28 mouse cellular contexts compared by ENCODE assay signal in genomic region chr6:51110596-51110995, GRCm38 (mm10).
"Had no signal": no experiment of that assay in that cellular context is flagged by ENCODE, and none has a peak within 500 bp of the region (broad histone marks: within the 10 kb centered on the region; RNA-seq: fewer than 3 reads in every experiment).

No protein-coding gene starts in this region.

- H3K4me1 ChIP-seq: liver, embryonic 12.5 days; liver, embryonic 13.5 days; liver, embryonic 15.5 days; lung, embryonic 15.5 days; megakaryocyte, embryonic 14.5 days; midbrain, embryonic 15.5 days; neural tube, embryonic 12.5 days had no signal

- DNase-seq: left cerebral cortex, postnatal 4 days; liver; liver, embryonic 13.5 days; liver, postnatal 0 days; lung, adult 18-20 months; lung, adult 2 months; lung, embryonic 14.5 days; lung, postnatal 10 days; lung, postnatal 14 days; lung, postnatal 36 days; lung, postnatal 4 days; midbrain, embryonic 14.5 days had no signal

- H3K4me3 ChIP-seq: limb, embryonic 10.5 days; limb, embryonic 12.5 days; limb, embryonic 13.5 days; limb, embryonic 15.5 days; liver, embryonic 12.5 days; liver, embryonic 13.5 days; liver, embryonic 15.5 days; lung, embryonic 15.5 days; megakaryocyte, embryonic 14.5 days; midbrain, embryonic 10.5 days; midbrain, embryonic 12.5 days; midbrain, embryonic 13.5 days; midbrain, embryonic 15.5 days; myocyte; neural tube, embryonic 12.5 days had no signal

- H3K27ac ChIP-seq: limb, embryonic 10.5 days; limb, embryonic 12.5 days; limb, embryonic 13.5 days; limb, embryonic 15.5 days; liver, embryonic 12.5 days; liver, embryonic 13.5 days; liver, embryonic 14.5 days; liver, embryonic 15.5 days; lung, embryonic 15.5 days; macrophage; midbrain, embryonic 10.5 days; midbrain, embryonic 12.5 days; midbrain, embryonic 13.5 days; midbrain, embryonic 15.5 days; neural tube, embryonic 12.5 days had no signal

- H3K36me3 ChIP-seq: limb, embryonic 10.5 days; limb, embryonic 12.5 days; limb, embryonic 13.5 days; limb, embryonic 15.5 days; liver, embryonic 12.5 days; liver, embryonic 13.5 days; liver, embryonic 15.5 days; lung, embryonic 15.5 days; midbrain, embryonic 10.5 days; midbrain, embryonic 12.5 days; midbrain, embryonic 13.5 days; midbrain, embryonic 15.5 days; neural tube, embryonic 12.5 days had no signal

- H3K9me3 ChIP-seq: limb, embryonic 10.5 days; limb, embryonic 12.5 days; limb, embryonic 13.5 days; limb, embryonic 15.5 days; liver, embryonic 12.5 days; liver, embryonic 13.5 days; liver, embryonic 15.5 days; lung, embryonic 15.5 days; megakaryocyte, embryonic 14.5 days; midbrain, embryonic 12.5 days; midbrain, embryonic 13.5 days; midbrain, embryonic 15.5 days; neural tube, embryonic 12.5 days had no signal

- H3K9ac ChIP-seq: limb, embryonic 12.5 days; limb, embryonic 13.5 days; limb, embryonic 15.5 days; liver, embryonic 12.5 days; liver, embryonic 13.5 days; liver, embryonic 14.5 days; liver, embryonic 15.5 days; liver, postnatal 0 days; lung, embryonic 14.5 days; lung, embryonic 15.5 days; midbrain, embryonic 12.5 days; midbrain, embryonic 13.5 days; midbrain, embryonic 15.5 days; neural tube, embryonic 12.5 days had no signal

- H3K27me3 ChIP-seq: limb, embryonic 12.5 days; limb, embryonic 13.5 days; limb, embryonic 15.5 days; liver, embryonic 12.5 days; liver, embryonic 13.5 days; liver, embryonic 15.5 days; lung, embryonic 15.5 days; megakaryocyte, embryonic 14.5 days; midbrain, embryonic 12.5 days; midbrain, embryonic 13.5 days; midbrain, embryonic 15.5 days; neural tube, embryonic 12.5 days had no signal
